Mouse (Mus musculus) embryonic facial prominence, embryonic 13.5 days (tissue): ENCODE measurements around the gene Mdk. TPM values are rescaled to one million over a fixed set of nuclear protein-coding genes. Genes with fewer than 3 reads are reported as not detected.

Experiments
- ATAC-seq: fragments of 200-750 bp; cut with Nextera tagmentation; 2 replicates; pipeline ENCODE4 v1.8.0; 2017; ENCODE audit warnings: low read depth; ENCODE audit not compliant: insufficient number of reproducible peaks, insufficient read depth, low FRiP score, low TSS enrichment
- H3K27ac ChIP-seq: fragments of 300-500 bp; sonication (generic); 2 replicates; pipeline ENCODE4 v1.5.1; 2015; ENCODE audit warnings: moderate library complexity, mild to moderate bottlenecking, inconsistent platforms
- H3K27me3 ChIP-seq: fragments of 300-500 bp; sonication (generic); 2 replicates; pipeline ENCODE4 v1.6.1; 2015; ENCODE audit warnings: mild to moderate bottlenecking, inconsistent platforms
- H3K36me3 ChIP-seq: fragments of 300-500 bp; sonication (generic); 2 replicates; pipeline ENCODE4 v1.6.1; 2015; ENCODE audit warnings: mild to moderate bottlenecking, inconsistent platforms
- H3K4me1 ChIP-seq: fragments of 300-500 bp; sonication (generic); 2 replicates; pipeline ENCODE4 v1.6.1; 2015; ENCODE audit warnings: inconsistent platforms
- H3K4me2 ChIP-seq: fragments of 300-500 bp; sonication (generic); 2 replicates; pipeline ENCODE4 v1.6.1; 2015; ENCODE audit warnings: moderate library complexity, mild to moderate bottlenecking, inconsistent platforms
- H3K4me3 ChIP-seq: fragments of 300-500 bp; sonication (generic); 2 replicates; pipeline ENCODE4 v1.5.1; 2015; ENCODE audit warnings: mild to moderate bottlenecking, inconsistent platforms
- H3K9ac ChIP-seq: fragments of 300-500 bp; sonication (generic); 2 replicates; pipeline ENCODE4 v1.6.1; 2015; ENCODE audit warnings: mild to moderate bottlenecking, inconsistent platforms
- H3K9me3 ChIP-seq: fragments of 300-500 bp; sonication (generic); 2 replicates; pipeline ENCODE4 v1.6.1; 2016; ENCODE audit warnings: inconsistent platforms
- WGBS: fragments of 180-500 bp; shearing (Covaris S2); methylation state at CpG from one replicate; pipeline ENCODE4 v1.1.7; 2015; ENCODE audit warnings: mixed read lengths; 5-methylcytosine and 5-hydroxymethylcytosine counted together
- microRNA-seq: library from miRNA; unstranded; fragments of <30 nt; microRNA quantifications from one replicate; pipeline ENCODE4, GENCODE M21; 2016
- polyA plus RNA-seq: library from polyadenylated mRNA; unstranded; fragments of >200 nt; fragmentation: Nextera tagmentation; extraction: Ambion mirVana; gene quantifications from 2 replicates; pipeline ENCODE4 v1.2.1, GENCODE M21; 2015

Gene Mdk
- polyA plus RNA-seq, 1 experiment from 2014 or later, result 1,602 TPM

- no peak overlapping the region for H3K4me3 ChIP-seq
- no peak for ATAC-seq
- H3K4me1 ChIP-seq, result no peaks in the 10 kb centered on the region
- H3K4me2 ChIP-seq, result no peak overlapping the region
- H3K9ac ChIP-seq, result no peak overlapping the region
- WGBS, result 85% methylated on average over 3 of the region's 3 CpGs
- H3K9me3 ChIP-seq, result no peaks in the 10 kb centered on the region
- H3K27ac ChIP-seq, result no peak overlapping the region
- H3K27me3 ChIP-seq, result no peaks in the 10 kb centered on the region
- H3K36me3 ChIP-seq, result peaks cover 29% of the 10 kb centered on the region
These were observed 33.0 kb downstream of the Mdk start for GRCm38 (mm10) chr2:91899141-91899540.

- H3K4me3 ChIP-seq, result no peak overlapping the region
- H3K9me3 ChIP-seq, result no peaks in the 10 kb centered on the region
- peaks cover 29% of the 10 kb centered on the region for H3K36me3 ChIP-seq
- H3K4me1 ChIP-seq, result no peaks in the 10 kb centered on the region
- no peak overlapping the region for H3K4me2 ChIP-seq
- H3K9ac ChIP-seq, result no peak overlapping the region
- no peak overlapping the region for H3K27ac ChIP-seq
- no peak for ATAC-seq
- H3K27me3 ChIP-seq, result no peaks in the 10 kb centered on the region
These were observed 34.1 kb downstream of the Mdk start for GRCm38 (mm10) chr2:91897968-91898367.

- H3K4me1 ChIP-seq, result no peaks in the 10 kb centered on the region
- no peak overlapping the region for H3K9ac ChIP-seq
- WGBS, result 93% methylated on average over 3 of the region's 3 CpGs
- H3K36me3 ChIP-seq, result peaks cover 17% of the 10 kb centered on the region
- no peaks in the 10 kb centered on the region for H3K9me3 ChIP-seq
- H3K27me3 ChIP-seq, result no peaks in the 10 kb centered on the region
- H3K4me3 ChIP-seq, result no peak overlapping the region
- no peak overlapping the region for H3K4me2 ChIP-seq
- ATAC-seq, result no peak
- H3K27ac ChIP-seq, result no peak overlapping the region
These were observed 36.7 kb downstream of the Mdk start for GRCm38 (mm10) chr2:91895401-91895800.

GRCm38 (mm10) chr2:91894716-91895115 is 37.4 kb downstream of the Mdk start:
- Histone ChIP-seq H3K4me3 (no peak overlapping the region), H3K4me2 (no peak overlapping the region), H3K27ac (no peak overlapping the region), H3K4me1 (no peaks in the 10 kb centered on the region), H3K9me3 (no peaks in the 10 kb centered on the region), H3K27me3 (no peaks in the 10 kb centered on the region), H3K36me3 (peaks cover 14% of the 10 kb centered on the region; the same call in 1 of the 2 replicates), H3K9ac (no peak overlapping the region)
- no peak for ATAC-seq
- WGBS, result 91% methylated on average over 3 of the region's 3 CpGs

- H3K9me3 ChIP-seq, result no peaks in the 10 kb centered on the region
- no peak overlapping the region for H3K9ac ChIP-seq
- H3K36me3 ChIP-seq, result peaks cover 21% of the 10 kb centered on the region
- ATAC-seq, result no peak
- H3K4me3 ChIP-seq, result no peak overlapping the region
- H3K4me2 ChIP-seq, result no peak overlapping the region
- H3K27me3 ChIP-seq, result no peaks in the 10 kb centered on the region
- 82% methylated on average over 4 of the region's 4 CpGs for WGBS
- H3K4me1 ChIP-seq, result no peaks in the 10 kb centered on the region
- H3K27ac ChIP-seq, result no peak overlapping the region
These were observed 47.5 kb downstream of the Mdk start for GRCm38 (mm10) chr2:91884616-91885015.

- H3K9ac ChIP-seq, result no peak overlapping the region
- H3K27ac ChIP-seq, result no peak overlapping the region
- H3K27me3 ChIP-seq, result no peaks in the 10 kb centered on the region
- no peak overlapping the region for H3K4me3 ChIP-seq
- no peaks in the 10 kb centered on the region for H3K4me1 ChIP-seq
- no peak for ATAC-seq
- 90% methylated on average over 4 of the region's 4 CpGs for WGBS
- H3K36me3 ChIP-seq, result peaks cover 21% of the 10 kb centered on the region
- no peak overlapping the region for H3K4me2 ChIP-seq
- H3K9me3 ChIP-seq, result no peaks in the 10 kb centered on the region
These were observed 48.1 kb downstream of the Mdk start for GRCm38 (mm10) chr2:91883961-91884360.

Small RNAs within 50 kb of the gene (microRNA-seq; reads per million reads assigned to microRNA genes)
- not detected for gene Mir6999

Other genes with a start within 250 kb of the Mdk start
- gene Atg13, start 221.7 kb downstream of the Mdk start, polyA plus RNA-seq, result 27.1 and 28.5 TPM in 2 replicates
- gene Harbi1, start 221.4 kb downstream of the Mdk start, polyA plus RNA-seq, result 25.5 and 30.5 TPM in 2 replicates
- 20.6 and 23.5 TPM in 2 replicates for gene Ambra1, start 202.2 kb downstream of the Mdk start, polyA plus RNA-seq
- 0.18 and 0.32 TPM in 2 replicates for gene Chrm4, start 5.0 kb downstream of the Mdk start, polyA plus RNA-seq
- gene Gm9821, start 13.4 kb upstream of the Mdk start, polyA plus RNA-seq, result 0.39 and 0.61 TPM in 2 replicates
- 34.2 and 41.9 TPM in 2 replicates for gene Dgkz, start 43.6 kb upstream of the Mdk start, polyA plus RNA-seq
- gene Creb3l1, start 92.2 kb upstream of the Mdk start, polyA plus RNA-seq, result 11.6 and 13.4 TPM in 2 replicates
- 46.5 and 49.6 TPM in 2 replicates for gene Phf21a, start 160.8 kb upstream of the Mdk start, polyA plus RNA-seq